Mouse (Mus musculus): ENCODE data around the gene Hist1h3e.

- TF ChIP-seq CTCF (IDR thresholded peaks at IDR 0.05; ENCODE audit: control insufficient read depth, insufficient read depth, insufficient read length) (no peak), MYOG (IDR thresholded peaks at IDR 0.05; ENCODE audit: control insufficient read depth, extremely low read depth, insufficient read length) (no peak), FOSL1 (IDR thresholded peaks at IDR 0.05; ENCODE audit: insufficient read depth, low read length, poor library complexity, severe bottlenecking) (no peak)
Measured at GRCm38 (mm10) chr13:23586940-23587225, 24.7 kb upstream of the Hist1h3e start.

All from C2C12 (cell line).